Mouse (Mus musculus): Measurements from ENCODE around the gene Myzap. TPM values are rescaled to one million over a fixed set of nuclear protein-coding genes. Genes with fewer than 3 reads are reported as not detected.

Gene Myzap
- polyA plus RNA-seq (2014; fragmentation: Nextera tagmentation; extraction: Ambion mirVana), result 3.2 and 4.0 TPM in 2 replicates

DNA sequence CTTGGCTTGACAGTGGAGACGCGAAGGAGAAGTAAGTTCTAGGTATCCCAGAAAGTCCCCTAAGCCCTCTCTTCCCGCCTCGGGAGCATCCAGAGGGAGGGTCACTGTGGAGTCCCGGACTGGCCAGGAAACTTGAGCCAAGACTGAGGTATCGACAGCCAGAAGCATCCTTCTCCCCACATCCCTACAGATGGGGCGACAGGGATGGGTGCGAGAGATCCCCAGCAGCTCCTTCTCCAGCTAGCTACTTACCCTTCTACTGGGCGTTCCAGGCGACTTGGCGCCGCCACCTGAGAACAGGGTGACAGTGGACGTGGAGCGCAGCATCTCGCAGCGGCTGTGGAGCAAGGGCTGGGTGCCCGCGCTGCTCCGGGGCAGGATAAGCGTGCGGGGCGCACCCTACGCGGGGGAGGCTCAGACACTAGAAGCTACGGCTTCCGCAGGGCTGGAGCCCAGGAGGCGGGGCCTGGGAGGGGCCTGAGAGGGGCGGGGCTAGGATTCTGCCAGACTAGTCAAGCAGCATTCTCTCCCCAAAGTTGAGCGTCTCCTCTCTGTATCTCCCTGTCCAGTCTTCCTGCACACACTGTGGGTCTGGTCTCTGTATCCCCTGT is at the start of gene Myzap:
Gene Myzap (minus strand): TSS at position 423 of the 611 bp plus-strand sequence.
- Histone ChIP-seq H3K27me3 (ENCODE audit: control insufficient read depth, insufficient read depth, low read length) (peaks cover 9% of the 10 kb centered on the region), H3K9ac (peak within 1 kb of the TSS; percentile 64), H3K36me3 (replicated peaks; ENCODE audit: control insufficient read depth, insufficient read depth) (no peaks in the 10 kb centered on the region), H3K27ac (no peak within 1 kb of the TSS), H3K4me1 (replicated peaks; ENCODE audit: control insufficient read depth, insufficient read depth, low read length) (no peaks in the 10 kb centered on the region), H3K9me3 (ENCODE audit: control insufficient read depth, low read length) (no peaks in the 10 kb centered on the region), H3K4me3 (replicated peaks; ENCODE audit: low read length) (peak within 1 kb of the TSS; percentile 46), H3K4me2 (replicated peaks) (peak within 1 kb of the TSS; percentile 83)
- 2% methylated on average over 29 of the region's 29 CpGs for WGBS
- DNase-seq (ENCODE audit: low spot score), result peak; percentile 66
- ATAC-seq (ENCODE audit: low FRiP score), result peak; percentile 69

DNA sequence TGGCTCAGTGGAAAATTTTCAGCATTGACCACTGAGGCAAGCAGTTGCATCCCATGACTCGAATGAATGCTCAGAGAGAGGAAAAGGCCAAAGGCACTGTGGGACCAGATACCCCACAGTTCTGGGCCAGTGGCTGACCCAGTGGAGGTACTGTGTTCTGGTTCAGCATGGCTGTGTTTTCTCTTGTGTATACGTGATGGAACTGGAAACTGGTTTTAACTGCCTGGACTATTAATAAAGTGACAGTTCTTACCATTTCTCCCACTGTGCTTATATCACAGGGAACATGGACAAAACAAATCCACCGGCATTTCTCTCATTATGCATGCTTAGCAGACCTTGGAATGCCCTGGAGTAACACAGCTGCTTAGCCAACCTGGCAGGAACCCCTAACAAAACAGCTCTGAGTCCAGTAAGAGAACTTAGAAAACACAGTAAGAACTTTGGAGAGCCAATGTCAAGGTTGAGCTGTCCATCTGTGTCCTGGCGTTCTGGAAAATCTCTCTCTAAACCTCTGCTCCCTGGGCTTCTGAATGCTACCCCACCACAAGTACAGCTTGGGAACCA is 48.3 kb upstream of the Myzap start:
- H3K4me2 ChIP-seq (replicated peaks), result no peak overlapping the region
- ATAC-seq (ENCODE audit: low FRiP score), result no peak
- no peak overlapping the region for H3K4me3 ChIP-seq (replicated peaks; ENCODE audit: low read length)
- H3K27me3 ChIP-seq (ENCODE audit: control insufficient read depth, insufficient read depth, low read length), result no peaks in the 10 kb centered on the region
- no peak for DNase-seq (ENCODE audit: low spot score)
- peaks cover 16% of the 10 kb centered on the region for H3K4me1 ChIP-seq (replicated peaks; ENCODE audit: control insufficient read depth, insufficient read depth, low read length)
- no peak overlapping the region for H3K9ac ChIP-seq
- H3K36me3 ChIP-seq (replicated peaks; ENCODE audit: control insufficient read depth, insufficient read depth), result no peaks in the 10 kb centered on the region
- 74% methylated on average over 4 of the region's 4 CpGs for WGBS
- no peaks in the 10 kb centered on the region for H3K9me3 ChIP-seq (ENCODE audit: control insufficient read depth, low read length)
- H3K27ac ChIP-seq, result no peak overlapping the region

DNA sequence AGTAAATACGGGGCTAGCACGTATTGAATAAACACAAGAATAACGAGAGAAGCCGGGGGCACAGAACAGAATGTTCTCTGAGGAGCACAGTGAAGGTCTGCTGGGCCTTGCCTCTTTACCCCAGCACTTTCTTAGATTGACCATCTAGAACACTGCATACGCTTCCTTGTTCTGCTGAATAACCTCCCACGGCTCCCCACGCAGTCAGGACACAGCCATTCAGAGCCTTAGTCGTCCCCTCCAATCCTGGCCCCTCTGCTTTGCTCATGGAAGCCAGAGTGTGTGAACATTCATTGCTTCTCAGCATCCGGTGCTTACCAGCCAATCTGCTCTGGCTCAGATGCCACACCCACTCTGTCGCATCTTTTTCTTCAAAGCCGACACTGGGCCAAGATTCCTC is 46.0 kb upstream of the Myzap start:
- WGBS, result 67% methylated on average over 11 of the region's 11 CpGs
- Histone ChIP-seq H3K4me3 (replicated peaks; ENCODE audit: low read length) (no peak overlapping the region), H3K27ac (no peak overlapping the region), H3K27me3 (ENCODE audit: control insufficient read depth, insufficient read depth, low read length) (no peaks in the 10 kb centered on the region), H3K9ac (no peak overlapping the region), H3K9me3 (ENCODE audit: control insufficient read depth, low read length) (0 out of 2 replicates have a peak, but pooled peaks cover 6% of the 10 kb centered on the region), H3K36me3 (replicated peaks; ENCODE audit: control insufficient read depth, insufficient read depth) (no peaks in the 10 kb centered on the region), H3K4me2 (replicated peaks) (no peak overlapping the region), H3K4me1 (replicated peaks; ENCODE audit: control insufficient read depth, insufficient read depth, low read length) (peaks cover 16% of the 10 kb centered on the region)
- DNase-seq (ENCODE audit: low spot score) (no peak), ATAC-seq (ENCODE audit: low FRiP score) (no peak)

DNA sequence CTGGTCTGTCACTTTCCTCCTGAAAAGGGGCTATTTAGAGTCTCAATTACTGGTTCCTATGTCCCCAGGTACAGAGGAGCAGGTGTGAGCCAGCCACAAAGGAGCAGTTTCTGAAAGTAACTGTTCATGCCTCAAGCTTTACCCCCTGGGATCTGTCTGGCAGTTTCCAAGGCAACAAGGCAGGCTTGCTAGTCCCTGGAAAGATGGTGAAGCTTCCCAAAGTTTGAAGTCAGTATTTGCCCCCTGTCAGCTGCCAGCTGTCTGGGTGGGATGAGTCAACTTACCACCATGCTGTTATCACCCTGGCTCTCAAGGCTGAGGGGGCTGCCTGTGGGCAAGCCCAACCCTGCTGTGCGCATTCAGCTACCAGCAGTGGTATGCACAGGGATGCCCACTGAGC is 44.7 kb upstream of the Myzap start:
- Histone ChIP-seq H3K4me3 (replicated peaks; ENCODE audit: low read length) (no peak overlapping the region), H3K9ac (no peak overlapping the region), H3K27ac (no peak overlapping the region), H3K4me2 (replicated peaks) (no peak overlapping the region), H3K9me3 (ENCODE audit: control insufficient read depth, low read length) (0 out of 2 replicates have a peak, but pooled peaks cover 6% of the 10 kb centered on the region), H3K36me3 (replicated peaks; ENCODE audit: control insufficient read depth, insufficient read depth) (no peaks in the 10 kb centered on the region), H3K27me3 (ENCODE audit: control insufficient read depth, insufficient read depth, low read length) (no peaks in the 10 kb centered on the region), H3K4me1 (replicated peaks; ENCODE audit: control insufficient read depth, insufficient read depth, low read length) (peaks cover 16% of the 10 kb centered on the region)
- DNase-seq (ENCODE audit: low spot score) (no peak), ATAC-seq (ENCODE audit: low FRiP score) (no peak; the same call in 1 of the 2 replicates)
- WGBS, result 75% methylated on average over 1 of the region's 1 CpGs

DNA sequence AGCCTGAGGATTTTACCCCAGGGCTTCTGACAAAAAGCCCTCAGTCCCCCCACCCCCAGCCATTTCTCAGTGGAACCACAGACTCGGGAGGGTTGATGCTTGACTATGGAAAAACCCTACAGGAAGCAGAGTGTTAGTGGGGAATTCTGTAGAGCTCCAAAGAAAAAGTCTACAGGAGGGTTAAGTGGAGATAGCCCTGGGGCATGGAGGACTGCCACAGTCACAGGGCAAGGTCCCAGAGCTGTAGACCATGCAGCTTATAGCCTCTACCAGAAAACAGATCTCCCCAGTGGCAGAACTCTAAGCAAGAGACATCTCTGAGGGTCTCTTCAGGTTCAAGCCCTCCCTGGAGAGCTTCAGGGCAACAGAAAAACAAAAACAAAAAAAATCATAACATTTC is 43.5 kb upstream of the Myzap start:
- ATAC-seq (ENCODE audit: low FRiP score), result no peak
- no peak for DNase-seq (ENCODE audit: low spot score)
- Histone ChIP-seq H3K9me3 (ENCODE audit: control insufficient read depth, low read length) (0 out of 2 replicates have a peak, but pooled peaks cover 6% of the 10 kb centered on the region), H3K27me3 (ENCODE audit: control insufficient read depth, insufficient read depth, low read length) (no peaks in the 10 kb centered on the region), H3K4me3 (replicated peaks; ENCODE audit: low read length) (no peak overlapping the region), H3K27ac (no peak overlapping the region), H3K4me2 (replicated peaks) (no peak overlapping the region), H3K4me1 (replicated peaks; ENCODE audit: control insufficient read depth, insufficient read depth, low read length) (peaks cover 16% of the 10 kb centered on the region), H3K36me3 (replicated peaks; ENCODE audit: control insufficient read depth, insufficient read depth) (no peaks in the 10 kb centered on the region), H3K9ac (no peak overlapping the region)
- WGBS, result 80% methylated on average over 1 of the region's 1 CpGs

DNA sequence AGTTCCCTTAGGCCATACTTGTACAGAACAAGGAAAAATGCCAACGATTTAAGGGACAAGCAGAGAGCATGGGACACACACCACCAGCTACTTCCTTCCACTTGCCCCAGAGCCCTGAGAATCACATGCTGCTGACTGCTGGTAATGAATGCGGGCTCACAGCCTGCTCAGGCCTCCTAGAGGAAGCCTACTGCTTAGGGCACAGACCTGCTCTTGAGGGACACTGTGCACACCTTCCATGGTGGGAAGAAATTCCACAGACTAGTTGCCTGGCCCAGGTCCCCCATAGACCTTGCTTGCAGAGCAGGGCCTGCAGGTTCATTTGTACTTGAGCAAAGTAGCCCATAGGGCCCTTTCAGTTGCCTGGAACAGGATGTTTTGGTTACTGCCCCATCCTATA is 42.8 kb upstream of the Myzap start:
- ATAC-seq (ENCODE audit: low FRiP score), result no peak
- DNase-seq (ENCODE audit: low spot score), result no peak
- 95% methylated on average over 2 of the region's 2 CpGs for WGBS
- Histone ChIP-seq H3K27me3 (ENCODE audit: control insufficient read depth, insufficient read depth, low read length) (no peaks in the 10 kb centered on the region), H3K9ac (no peak overlapping the region), H3K27ac (no peak overlapping the region), H3K4me3 (replicated peaks; ENCODE audit: low read length) (no peak overlapping the region), H3K36me3 (replicated peaks; ENCODE audit: control insufficient read depth, insufficient read depth) (no peaks in the 10 kb centered on the region), H3K4me2 (replicated peaks) (no peak overlapping the region), H3K4me1 (replicated peaks; ENCODE audit: control insufficient read depth, insufficient read depth, low read length) (peaks cover 16% of the 10 kb centered on the region), H3K9me3 (ENCODE audit: control insufficient read depth, low read length) (0 out of 2 replicates have a peak, but pooled peaks cover 6% of the 10 kb centered on the region)

DNA sequence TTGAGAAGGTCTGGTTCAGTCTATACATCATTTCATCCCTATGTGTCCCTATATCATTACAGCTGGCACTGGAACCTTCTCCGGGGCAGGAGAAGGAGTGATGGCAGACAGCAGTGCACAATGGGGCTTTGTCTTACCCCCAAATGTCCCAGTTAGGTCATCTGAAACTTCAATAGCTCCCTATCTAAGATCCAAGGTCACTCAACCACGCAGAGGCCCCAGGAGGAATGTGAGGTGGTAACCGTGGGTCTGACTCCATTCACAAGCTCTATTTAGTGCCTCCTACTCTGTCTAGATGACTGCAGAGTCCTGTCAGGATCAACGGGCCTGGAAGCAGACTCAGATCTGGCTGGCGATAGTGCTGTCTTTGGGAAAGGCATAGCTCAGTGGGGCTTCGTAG is 36.8 kb upstream of the Myzap start:
- no peak overlapping the region for H3K4me2 ChIP-seq (replicated peaks)
- no peak overlapping the region for H3K27ac ChIP-seq
- DNase-seq (ENCODE audit: low spot score), result no peak
- H3K9ac ChIP-seq, result no peak overlapping the region
- H3K27me3 ChIP-seq (ENCODE audit: control insufficient read depth, insufficient read depth, low read length), result no peaks in the 10 kb centered on the region
- H3K9me3 ChIP-seq (ENCODE audit: control insufficient read depth, low read length), result 0 out of 2 replicates have a peak, but pooled peaks cover 6% of the 10 kb centered on the region
- no peaks in the 10 kb centered on the region for H3K36me3 ChIP-seq (replicated peaks; ENCODE audit: control insufficient read depth, insufficient read depth)
- H3K4me3 ChIP-seq (replicated peaks; ENCODE audit: low read length), result no peak overlapping the region
- H3K4me1 ChIP-seq (replicated peaks; ENCODE audit: control insufficient read depth, insufficient read depth, low read length), result no peaks in the 10 kb centered on the region
- ATAC-seq (ENCODE audit: low FRiP score), result no peak
- 43% methylated on average over 6 of the region's 6 CpGs for WGBS

DNA sequence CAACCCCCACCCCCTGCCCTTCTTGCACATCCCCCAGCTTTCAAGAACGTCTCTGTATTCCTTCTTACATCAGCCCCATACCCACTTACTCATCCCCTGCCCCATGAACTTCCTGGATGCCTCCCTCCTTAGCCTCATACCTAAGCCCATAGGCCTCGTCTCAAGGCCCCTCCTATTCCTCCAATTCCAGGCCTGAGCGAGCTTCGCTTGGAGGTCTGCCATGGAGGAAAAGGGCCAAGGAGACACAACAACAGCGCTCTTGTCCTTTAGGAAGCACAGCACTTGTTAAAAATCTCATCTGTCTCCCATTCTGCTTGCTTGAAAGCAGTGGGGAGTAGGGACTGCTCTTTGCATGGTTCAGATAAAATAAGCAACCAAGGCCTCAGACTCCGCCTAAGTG is 36.1 kb upstream of the Myzap start:
- DNase-seq (ENCODE audit: low spot score) (no peak), ATAC-seq (ENCODE audit: low FRiP score) (no peak)
- Histone ChIP-seq H3K9ac (no peak overlapping the region), H3K27ac (no peak overlapping the region), H3K4me1 (replicated peaks; ENCODE audit: control insufficient read depth, insufficient read depth, low read length) (no peaks in the 10 kb centered on the region), H3K4me3 (replicated peaks; ENCODE audit: low read length) (no peak overlapping the region), H3K27me3 (ENCODE audit: control insufficient read depth, insufficient read depth, low read length) (no peaks in the 10 kb centered on the region), H3K36me3 (replicated peaks; ENCODE audit: control insufficient read depth, insufficient read depth) (no peaks in the 10 kb centered on the region), H3K9me3 (ENCODE audit: control insufficient read depth, low read length) (no peaks in the 10 kb centered on the region), H3K4me2 (replicated peaks) (no peak overlapping the region)
- 80% methylated on average over 6 of the region's 6 CpGs for WGBS

DNA sequence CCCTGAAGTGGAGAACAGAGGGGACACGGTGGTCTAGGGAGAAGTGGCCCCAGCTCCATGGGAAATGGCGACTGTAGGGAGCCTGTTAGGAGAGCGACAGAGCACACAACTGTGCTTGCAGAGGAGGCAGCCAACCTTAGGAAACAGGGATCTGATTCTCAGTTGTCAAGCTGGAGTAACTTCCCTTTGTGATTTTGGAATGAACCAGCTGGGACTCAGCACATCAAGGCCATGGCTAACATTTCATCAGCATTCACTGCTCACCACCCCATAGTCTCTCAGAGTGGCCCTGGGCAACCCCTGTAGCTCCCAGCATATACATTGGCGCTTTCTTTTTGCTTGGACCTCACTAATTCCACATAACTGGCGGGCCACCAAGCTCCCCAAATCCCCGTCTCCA is 33.8 kb upstream of the Myzap start:
- Histone ChIP-seq H3K36me3 (replicated peaks; ENCODE audit: control insufficient read depth, insufficient read depth) (no peaks in the 10 kb centered on the region), H3K9me3 (ENCODE audit: control insufficient read depth, low read length) (no peaks in the 10 kb centered on the region), H3K4me3 (replicated peaks; ENCODE audit: low read length) (no peak overlapping the region), H3K27me3 (ENCODE audit: control insufficient read depth, insufficient read depth, low read length) (no peaks in the 10 kb centered on the region), H3K9ac (no peak overlapping the region), H3K4me1 (replicated peaks; ENCODE audit: control insufficient read depth, insufficient read depth, low read length) (no peaks in the 10 kb centered on the region), H3K4me2 (replicated peaks) (no peak overlapping the region), H3K27ac (no peak overlapping the region)
- DNase-seq (ENCODE audit: low spot score) (no peak), ATAC-seq (ENCODE audit: low FRiP score) (no peak)
- WGBS, result 75% methylated on average over 6 of the region's 6 CpGs

Data from hindbrain, embryonic 14.5 days (tissue).